Mouse (Mus musculus): Measurements from ENCODE around the gene Rxra. TPM values are rescaled to one million over a fixed set of nuclear protein-coding genes. Genes with fewer than 3 reads are reported as not detected.

The Rxra gene
- total and polyA plus RNA-seq, 3 experiments: 2.1 to 5.5 (median 2.4) TPM

- dilution Hi-C loops (cut with MboI; ENCODE audit: extremely low pct_ligation_motif_present, extremely low pct_unique_long_range_greater_than_20kb, low sequenced_read_pairs): no loop called here
Observed at GRCm38 (mm10) chr2:27699574-27699973, 23.3 kb downstream of the Rxra start.

GRCm38 (mm10) chr2:27702283-27702682 lies 26.0 kb downstream of the Rxra start:
- Histone ChIP-seq H3K4me2 (ENCODE audit: insufficient read depth, low read depth, poor library complexity, severe bottlenecking) (no peak overlapping the region), H3K9ac (ENCODE audit: insufficient read depth, low read depth) (no peak overlapping the region), H3K4me1 (ENCODE audit: control insufficient read depth in 1 of 2, insufficient read depth in 2 of 2) (no peaks in the 10 kb centered on the region), H3K4me3 (replicated peaks in 1 of 3; ENCODE audit: low read depth in 2 of 3, low read length in 2 of 3, poor library complexity in 1 of 3) (no peak overlapping the region), H3K79me2 (replicated peaks; ENCODE audit: control insufficient read depth, extremely low read depth, insufficient read depth, poor library complexity, severe bottlenecking) (no peaks in the 10 kb centered on the region), H3K36me3 (replicated peaks in 1 of 2; ENCODE audit: control insufficient read depth in 1 of 2, insufficient read depth in 1 of 2, low read length in 1 of 2) (no peaks in the 10 kb centered on the region), H3K27ac (ENCODE audit: insufficient read depth, low read depth) (no peak overlapping the region), H3K9me3 (replicated peaks; ENCODE audit: low read length) (no peaks in the 10 kb centered on the region), H3K27me3 (replicated peaks) (peaks cover 36% of the 10 kb centered on the region)
- in situ Hi-C loops (cut with MboI; ENCODE audit: low pct_ligation_motif_present, low pct_unique_long_range_greater_than_20kb, low sequenced_read_pairs): no loop called here
- DNase-seq (ENCODE audit: extremely low read depth): no peak
- TF ChIP-seq E2F4 (IDR thresholded peaks at IDR 0.05; ENCODE audit: insufficient replicate concordance, low read depth, low read length): no peak
- dilution Hi-C loops (cut with MboI; ENCODE audit: extremely low pct_ligation_motif_present, extremely low pct_unique_long_range_greater_than_20kb, low sequenced_read_pairs): no loop called here

More at GRCm38 (mm10) chr2:27699574-27699973, 23.3 kb downstream of the Rxra start:
- DNase-seq (ENCODE audit: extremely low read depth): no peak
- Histone ChIP-seq H3K4me2 (ENCODE audit: insufficient read depth, low read depth, poor library complexity, severe bottlenecking) (no peak overlapping the region), H3K27ac (ENCODE audit: insufficient read depth, low read depth) (no peak overlapping the region), H3K9me3 (replicated peaks; ENCODE audit: low read length) (no peaks in the 10 kb centered on the region), H3K27me3 (replicated peaks) (peaks cover 47% of the 10 kb centered on the region), H3K4me3 (replicated peaks in 1 of 3; ENCODE audit: low read depth in 2 of 3, low read length in 2 of 3, poor library complexity in 1 of 3) (no peak overlapping the region), H3K79me2 (replicated peaks; ENCODE audit: control insufficient read depth, extremely low read depth, insufficient read depth, poor library complexity, severe bottlenecking) (no peaks in the 10 kb centered on the region), H3K36me3 (replicated peaks in 1 of 2; ENCODE audit: control insufficient read depth in 1 of 2, insufficient read depth in 1 of 2, low read length in 1 of 2) (no peaks in the 10 kb centered on the region), H3K9ac (ENCODE audit: insufficient read depth, low read depth) (no peak overlapping the region), H3K4me1 (ENCODE audit: control insufficient read depth in 1 of 2, insufficient read depth in 2 of 2) (no peaks in the 10 kb centered on the region)
- TF ChIP-seq USF1 (IDR thresholded peaks at IDR 0.05; ENCODE audit: low read depth, low read length) (no peak), ZKSCAN1 (IDR thresholded peaks at IDR 0.05; ENCODE audit: borderline replicate concordance, low read depth, low read length) (no peak), ZMIZ1 (IDR thresholded peaks at IDR 0.05; ENCODE audit: low read depth, low read length) (no peak), MEF2A (IDR thresholded peaks at IDR 0.05; ENCODE audit: borderline replicate concordance, low read depth, low read length) (no peak), RAD21 (IDR thresholded peaks at IDR 0.05; ENCODE audit: low read depth, low read length) (no peak), JUN (IDR thresholded peaks at IDR 0.05; ENCODE audit: insufficient read depth, low read depth, low read length) (no peak), ZNF384 (IDR thresholded peaks at IDR 0.05; ENCODE audit: low read depth, low read length) (no peak), NELFE (IDR thresholded peaks at IDR 0.05; ENCODE audit: low read depth, low read length) (no peak), MAZ (IDR thresholded peaks at IDR 0.05; ENCODE audit: low read depth, low read length) (no peak), POLR2AphosphoS2 (IDR thresholded peaks at IDR 0.05; ENCODE audit: low read depth, low read length) (no peak), EP300 (IDR thresholded peaks at IDR 0.05; ENCODE audit: low read length) (no peak)
- in situ Hi-C loops (cut with MboI; ENCODE audit: low pct_ligation_motif_present, low pct_unique_long_range_greater_than_20kb, low sequenced_read_pairs): no loop called here

GRCm38 (mm10) chr2:27702904-27703666 lies 26.8 kb downstream of the Rxra start:
- Histone ChIP-seq H3K4me2 (ENCODE audit: insufficient read depth, low read depth, poor library complexity, severe bottlenecking) (no peak overlapping the region), H3K9me3 (replicated peaks; ENCODE audit: low read length) (no peaks in the 10 kb centered on the region), H3K79me2 (replicated peaks; ENCODE audit: control insufficient read depth, extremely low read depth, insufficient read depth, poor library complexity, severe bottlenecking) (no peaks in the 10 kb centered on the region), H3K9ac (ENCODE audit: insufficient read depth, low read depth) (no peak overlapping the region), H3K27ac (ENCODE audit: insufficient read depth, low read depth) (no peak overlapping the region), H3K27me3 (replicated peaks) (peaks cover 28% of the 10 kb centered on the region), H3K4me1 (ENCODE audit: control insufficient read depth in 1 of 2, insufficient read depth in 2 of 2) (no peaks in the 10 kb centered on the region), H3K36me3 (replicated peaks in 1 of 2; ENCODE audit: control insufficient read depth in 1 of 2, insufficient read depth in 1 of 2, low read length in 1 of 2) (no peaks in the 10 kb centered on the region), H3K4me3 (replicated peaks in 1 of 3; ENCODE audit: low read depth in 2 of 3, low read length in 2 of 3, poor library complexity in 1 of 3) (no peak overlapping the region)
- TF ChIP-seq RAD21 (IDR thresholded peaks at IDR 0.05; ENCODE audit: low read depth, low read length): no peak
- TF ChIP-seq UBTF (IDR thresholded peaks at IDR 0.05; ENCODE audit: low read depth, low read length): no peak
- TF ChIP-seq ETS1 (conservative IDR thresholded peaks at IDR 0.05; ENCODE audit: low read depth, low read length): no peak
- no peak for TF ChIP-seq IRF4 (IDR thresholded peaks at IDR 0.05; ENCODE audit: low read depth, low read length)
- TF ChIP-seq TCF12 (IDR thresholded peaks at IDR 0.05; ENCODE audit: low read depth, low read length): no peak
- TF ChIP-seq POLR2A (IDR thresholded peaks at IDR 0.05; ENCODE audit: low read depth, low read length): no peak
- no peak for TF ChIP-seq NELFE (IDR thresholded peaks at IDR 0.05; ENCODE audit: low read depth, low read length)
- TF ChIP-seq TBP (conservative IDR thresholded peaks at IDR 0.05; ENCODE audit: low read depth, low read length): no peak
- no peak for TF ChIP-seq SIN3A (IDR thresholded peaks at IDR 0.05; ENCODE audit: low read length)
- TF ChIP-seq RCOR1 (conservative IDR thresholded peaks at IDR 0.05; ENCODE audit: low read depth, low read length): no peak
- TF ChIP-seq MXI1 (IDR thresholded peaks at IDR 0.05; ENCODE audit: low read depth, low read length): no peak
- no peak for TF ChIP-seq CHD2 (IDR thresholded peaks at IDR 0.05; ENCODE audit: low read length)
- TF ChIP-seq KAT2A (IDR thresholded peaks at IDR 0.05; ENCODE audit: insufficient replicate concordance, low read length): no peak
- no peak for TF ChIP-seq E2F4 (IDR thresholded peaks at IDR 0.05; ENCODE audit: insufficient replicate concordance, low read depth, low read length)
- TF ChIP-seq NRF1 (IDR thresholded peaks at IDR 0.05; ENCODE audit: low read depth, low read length): no peak
- no peak for DNase-seq (ENCODE audit: extremely low read depth)
- dilution Hi-C loops (cut with MboI; ENCODE audit: extremely low pct_ligation_motif_present, extremely low pct_unique_long_range_greater_than_20kb, low sequenced_read_pairs) (no loop called here), in situ Hi-C loops (cut with MboI; ENCODE audit: low pct_ligation_motif_present, low pct_unique_long_range_greater_than_20kb, low sequenced_read_pairs) (no loop called here)

Data from CH12.LX (cell line).